Mouse (Mus musculus): ENCODE measurements around the gene Ttbk2.

DNA sequence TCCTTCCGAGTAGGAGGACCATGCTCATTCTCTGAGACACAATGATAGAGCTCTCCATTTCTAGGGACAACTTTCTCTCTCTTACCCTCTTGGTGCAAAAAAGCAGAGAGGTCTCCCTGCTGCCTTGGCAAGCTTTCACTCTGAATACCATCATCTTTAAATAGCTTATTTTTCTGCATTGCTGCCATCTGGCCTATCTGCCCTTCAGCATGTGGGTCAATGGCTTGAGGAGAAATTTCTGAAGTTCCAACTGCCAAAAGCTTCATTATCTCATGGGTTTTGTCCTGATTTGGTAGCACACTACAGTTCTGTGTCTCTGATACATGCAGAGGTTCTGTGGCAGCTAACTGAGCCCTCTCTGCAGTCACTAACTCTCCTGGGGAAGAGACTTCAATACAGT is 104.9 kb downstream of the Ttbk2 start:
- TF ChIP-seq MAFK (IDR thresholded peaks at IDR 0.05; ENCODE audit: insufficient read depth, low read depth, low read length) = no peak
- no peak for TF ChIP-seq CHD2 (IDR thresholded peaks at IDR 0.05; ENCODE audit: low read depth, low read length)
- no peak for TF ChIP-seq HCFC1 (IDR thresholded peaks at IDR 0.05; ENCODE audit: borderline replicate concordance, insufficient read depth, low read length)
- no peak for TF ChIP-seq ZNF384 (IDR thresholded peaks at IDR 0.05; ENCODE audit: low read depth, low read length)

Data from ES-E14 (cell line).